Mouse (Mus musculus): ENCODE measurements around the gene Tmem214.
"Not testable (repeated sequence)": the region's sequence is repeated elsewhere in the genome, so short reads cannot be mapped to it uniquely, and the experiment has no call there.

Tmem214 gene

GRCm38 (mm10) chr5:30878616-30879015 is 10.8 kb downstream of the Tmem214 start:
- no peak for DNase-seq (ENCODE audit: low spot score in 2 of 2)

GRCm38 (mm10) chr5:30879347-30879943 is 11.6 kb downstream of the Tmem214 start:
- DNase-seq (ENCODE audit: low spot score in 2 of 2) = no peak

GRCm38 (mm10) chr5:30881839-30882238 is 14.0 kb downstream of the Tmem214 start:
- not testable (repeated sequence) for DNase-seq (ENCODE audit: low spot score in 2 of 2)

GRCm38 (mm10) chr5:30886209-30886608 is 18.4 kb downstream of the Tmem214 start:
- no peak for DNase-seq (ENCODE audit: low spot score in 2 of 2)

GRCm38 (mm10) chr5:30886731-30887130 is 18.9 kb downstream of the Tmem214 start:
- no peak for DNase-seq (ENCODE audit: low spot score in 2 of 2)

GRCm38 (mm10) chr5:30887331-30887761 is 19.5 kb downstream of the Tmem214 start:
- peak; percentile 56 to 66 for DNase-seq (ENCODE audit: low spot score in 2 of 2)

- DNase-seq (ENCODE audit: low spot score in 2 of 2) = peak; percentile 87 to 91
Measured at GRCm38 (mm10) chr5:30887858-30888336, 20.1 kb downstream of the Tmem214 start.

- DNase-seq (ENCODE audit: low spot score in 2 of 2) = peak; percentile 92 to 96
Measured at GRCm38 (mm10) chr5:30888337-30889087, 20.7 kb downstream of the Tmem214 start, which contains the start of gene Agbl5. Gene Agbl5 (plus strand): TSS chr5:30888694.

GRCm38 (mm10) chr5:30889088-30889754 is 21.4 kb downstream of the Tmem214 start:
- peak in 1 of 2 experiments; percentile 54 for DNase-seq (ENCODE audit: low spot score in 2 of 2)

- no peak for DNase-seq (ENCODE audit: low spot score in 2 of 2)
Measured at GRCm38 (mm10) chr5:30890375-30890774, 22.6 kb downstream of the Tmem214 start.

GRCm38 (mm10) chr5:30901860-30902259 is 34.0 kb downstream of the Tmem214 start:
- no peak for DNase-seq (ENCODE audit: low spot score in 2 of 2)

GRCm38 (mm10) chr5:30907413-30908059 is 39.7 kb downstream of the Tmem214 start, which contains the start of gene Ost4:
Gene Ost4 (minus strand): TSS chr5:30907788.
- peak; percentile 91 to 93 for DNase-seq (ENCODE audit: low spot score in 2 of 2)

GRCm38 (mm10) chr5:30908426-30909299 is 40.9 kb downstream of the Tmem214 start:
- DNase-seq (ENCODE audit: low spot score in 2 of 2) = no peak

GRCm38 (mm10) chr5:30909300-30909659 is 41.5 kb downstream of the Tmem214 start:
- no peak for DNase-seq (ENCODE audit: low spot score in 2 of 2)

GRCm38 (mm10) chr5:30909863-30910262 is 42.1 kb downstream of the Tmem214 start:
- no peak for DNase-seq (ENCODE audit: low spot score in 2 of 2)

GRCm38 (mm10) chr5:30910481-30910880 is 42.7 kb downstream of the Tmem214 start:
- no peak for DNase-seq (ENCODE audit: low spot score in 2 of 2)

- DNase-seq (ENCODE audit: low spot score in 2 of 2) = no peak
Measured at GRCm38 (mm10) chr5:30912156-30912555, 44.3 kb downstream of the Tmem214 start.

- DNase-seq (ENCODE audit: low spot score in 2 of 2) = no peak
Measured at GRCm38 (mm10) chr5:30913060-30913841, 45.4 kb downstream of the Tmem214 start, which contains the start of gene Emilin1. Gene Emilin1 (plus strand): TSS chr5:30913402.

- DNase-seq (ENCODE audit: low spot score in 2 of 2) = no peak
Measured at GRCm38 (mm10) chr5:30914101-30914635, 46.4 kb downstream of the Tmem214 start.

GRCm38 (mm10) chr5:30914849-30915248 is 47.0 kb downstream of the Tmem214 start:
- no peak for DNase-seq (ENCODE audit: low spot score in 2 of 2)
